Mouse (Mus musculus): ENCODE results near the gene Isx. TPM values are rescaled to one million over a fixed set of nuclear protein-coding genes. Genes with fewer than 3 reads are reported as not detected.
A peak's percentile ranks its signal among the peaks of the same experiment; 100 is the strongest.

Gene Isx
- total RNA-seq (2012; rRNA removed) (not detected in 2 replicates), total RNA-seq (2014; rRNA removed) (not detected in 2 replicates), polyA plus RNA-seq (2012; ENCODE audit: insufficient read length, low read depth) (not detected in 2 replicates)

DNA sequence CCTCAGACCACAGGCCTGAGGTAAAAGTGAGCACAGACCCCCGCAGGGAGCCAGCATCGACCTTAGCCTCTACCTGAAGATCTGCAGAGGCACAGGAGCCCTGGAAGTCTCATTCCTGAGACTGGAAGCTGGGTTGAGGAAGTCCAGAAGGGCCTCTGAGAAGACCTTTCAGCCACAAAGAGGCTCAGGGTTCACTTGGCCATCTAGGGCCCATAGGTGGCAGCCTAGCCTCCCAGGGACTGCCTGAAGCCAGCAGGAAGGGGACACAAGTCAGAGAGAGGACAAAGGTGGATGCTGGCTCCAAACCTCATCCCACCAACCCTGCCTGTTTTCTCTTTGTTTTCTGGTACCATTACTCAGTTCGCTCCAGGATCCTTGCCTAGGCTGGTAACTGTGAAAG is at the start of gene Isx:
Gene Isx, plus strand, starts transcription at position 234 of the 400 bp plus-strand sequence.
- dilution Hi-C loops (cut with MboI; ENCODE audit: extremely low pct_ligation_motif_present, extremely low pct_unique_long_range_greater_than_20kb, low sequenced_read_pairs) (no loop called here), in situ Hi-C loops (cut with MboI; ENCODE audit: low pct_ligation_motif_present, low pct_unique_long_range_greater_than_20kb, low sequenced_read_pairs) (no loop called here)
- TF ChIP-seq E2F4 (IDR thresholded peaks at IDR 0.05; ENCODE audit: insufficient replicate concordance, low read depth, low read length) (no peak), CTCF (conservative IDR thresholded peaks at IDR 0.05 in 1 of 2, IDR thresholded peaks at IDR 0.05 in 1 of 2; ENCODE audit: low read depth in 2 of 2, low read length in 2 of 2) (0 out of 4 replicates have a peak, but pooled peaks of 1 of the 2 experiments have one; percentile 6)
- Histone ChIP-seq H3K4me3 (replicated peaks in 1 of 3; ENCODE audit: low read depth in 2 of 3, low read length in 2 of 3, poor library complexity in 1 of 3) (no peak within 1 kb of the TSS), H3K9ac (ENCODE audit: insufficient read depth, low read depth) (no peak within 1 kb of the TSS), H3K4me2 (ENCODE audit: insufficient read depth, low read depth, poor library complexity, severe bottlenecking) (no peak within 1 kb of the TSS), H3K4me1 (ENCODE audit: control insufficient read depth in 1 of 2, insufficient read depth in 2 of 2) (no peaks in the 10 kb centered on the region), H3K79me2 (replicated peaks; ENCODE audit: control insufficient read depth, extremely low read depth, insufficient read depth, poor library complexity, severe bottlenecking) (no peaks in the 10 kb centered on the region), H3K9me3 (replicated peaks; ENCODE audit: low read length) (no peaks in the 10 kb centered on the region), H3K27ac (ENCODE audit: insufficient read depth, low read depth) (no peak within 1 kb of the TSS), H3K36me3 (replicated peaks in 1 of 2; ENCODE audit: control insufficient read depth in 1 of 2, insufficient read depth in 1 of 2, low read length in 1 of 2) (no peaks in the 10 kb centered on the region), H3K27me3 (replicated peaks) (peaks cover 74% of the 10 kb centered on the region)
- no peak for DNase-seq (ENCODE audit: extremely low read depth)

- Histone ChIP-seq H3K79me2 (replicated peaks; ENCODE audit: control insufficient read depth, extremely low read depth, insufficient read depth, poor library complexity, severe bottlenecking) (no peaks in the 10 kb centered on the region), H3K4me3 (replicated peaks in 1 of 3; ENCODE audit: low read depth in 2 of 3, low read length in 2 of 3, poor library complexity in 1 of 3) (no peak overlapping the region), H3K4me2 (ENCODE audit: insufficient read depth, low read depth, poor library complexity, severe bottlenecking) (no peak overlapping the region), H3K9me3 (replicated peaks; ENCODE audit: low read length) (no peaks in the 10 kb centered on the region), H3K27me3 (replicated peaks) (peaks cover 75% of the 10 kb centered on the region), H3K36me3 (replicated peaks in 1 of 2; ENCODE audit: control insufficient read depth in 1 of 2, insufficient read depth in 1 of 2, low read length in 1 of 2) (no peaks in the 10 kb centered on the region), H3K9ac (ENCODE audit: insufficient read depth, low read depth) (no peak overlapping the region), H3K4me1 (ENCODE audit: control insufficient read depth in 1 of 2, insufficient read depth in 2 of 2) (no peaks in the 10 kb centered on the region), H3K27ac (ENCODE audit: insufficient read depth, low read depth) (no peak overlapping the region)
- dilution Hi-C loops (cut with MboI; ENCODE audit: extremely low pct_ligation_motif_present, extremely low pct_unique_long_range_greater_than_20kb, low sequenced_read_pairs), result no loop called here
- TF ChIP-seq E2F4 (IDR thresholded peaks at IDR 0.05; ENCODE audit: insufficient replicate concordance, low read depth, low read length), result no peak
- in situ Hi-C loops (cut with MboI; ENCODE audit: low pct_ligation_motif_present, low pct_unique_long_range_greater_than_20kb, low sequenced_read_pairs), result no loop called here
- no peak for DNase-seq (ENCODE audit: extremely low read depth)
Observed at GRCm38 (mm10) chr8:74827689-74828088, 45.3 kb upstream of the Isx start.

GRCm38 (mm10) chr8:74831322-74831721 is 41.7 kb upstream of the Isx start:
- Histone ChIP-seq H3K27ac (ENCODE audit: insufficient read depth, low read depth) (no peak overlapping the region), H3K4me2 (ENCODE audit: insufficient read depth, low read depth, poor library complexity, severe bottlenecking) (no peak overlapping the region), H3K36me3 (replicated peaks in 1 of 2; ENCODE audit: control insufficient read depth in 1 of 2, insufficient read depth in 1 of 2, low read length in 1 of 2) (no peaks in the 10 kb centered on the region), H3K9ac (ENCODE audit: insufficient read depth, low read depth) (no peak overlapping the region), H3K4me1 (ENCODE audit: control insufficient read depth in 1 of 2, insufficient read depth in 2 of 2) (no peaks in the 10 kb centered on the region), H3K9me3 (replicated peaks; ENCODE audit: low read length) (no peaks in the 10 kb centered on the region), H3K4me3 (replicated peaks in 1 of 3; ENCODE audit: low read depth in 2 of 3, low read length in 2 of 3, poor library complexity in 1 of 3) (no peak overlapping the region), H3K79me2 (replicated peaks; ENCODE audit: control insufficient read depth, extremely low read depth, insufficient read depth, poor library complexity, severe bottlenecking) (no peaks in the 10 kb centered on the region), H3K27me3 (replicated peaks) (peaks cover 63% of the 10 kb centered on the region)
- dilution Hi-C loops (cut with MboI; ENCODE audit: extremely low pct_ligation_motif_present, extremely low pct_unique_long_range_greater_than_20kb, low sequenced_read_pairs), result no loop called here
- no peak for DNase-seq (ENCODE audit: extremely low read depth)
- TF ChIP-seq IRF4 (IDR thresholded peaks at IDR 0.05; ENCODE audit: low read depth, low read length) (no peak), CHD1 (IDR thresholded peaks at IDR 0.05; ENCODE audit: low read depth, low read length) (no peak), UBTF (IDR thresholded peaks at IDR 0.05; ENCODE audit: low read depth, low read length) (no peak), GABPA (IDR thresholded peaks at IDR 0.05; ENCODE audit: insufficient replicate concordance, low read depth, low read length) (no peak), TCF12 (IDR thresholded peaks at IDR 0.05; ENCODE audit: low read depth, low read length) (no peak), MAFK (IDR thresholded peaks at IDR 0.05; ENCODE audit: insufficient replicate concordance, low read length) (no peak), ZNF384 (IDR thresholded peaks at IDR 0.05; ENCODE audit: low read depth, low read length) (no peak), BHLHE40 (IDR thresholded peaks at IDR 0.05; ENCODE audit: low read depth, low read length) (no peak), RCOR1 (conservative IDR thresholded peaks at IDR 0.05; ENCODE audit: low read depth, low read length) (no peak), CHD2 (IDR thresholded peaks at IDR 0.05; ENCODE audit: low read length) (no peak), JUN (IDR thresholded peaks at IDR 0.05; ENCODE audit: insufficient read depth, low read depth, low read length) (no peak), EP300 (IDR thresholded peaks at IDR 0.05; ENCODE audit: low read length) (no peak), ETS1 (conservative IDR thresholded peaks at IDR 0.05; ENCODE audit: low read depth, low read length) (no peak), MAX (IDR thresholded peaks at IDR 0.05; ENCODE audit: low read length) (no peak), HCFC1 (IDR thresholded peaks at IDR 0.05; ENCODE audit: low read depth, low read length) (no peak), ZKSCAN1 (IDR thresholded peaks at IDR 0.05; ENCODE audit: borderline replicate concordance, low read depth, low read length) (no peak), ZMIZ1 (IDR thresholded peaks at IDR 0.05; ENCODE audit: low read depth, low read length) (no peak), PAX5 (IDR thresholded peaks at IDR 0.05; ENCODE audit: low read length) (no peak), RAD21 (IDR thresholded peaks at IDR 0.05; ENCODE audit: low read depth, low read length) (no peak), SMC3 (IDR thresholded peaks at IDR 0.05; ENCODE audit: low read depth, low read length) (no peak)
- in situ Hi-C loops (cut with MboI; ENCODE audit: low pct_ligation_motif_present, low pct_unique_long_range_greater_than_20kb, low sequenced_read_pairs), result no loop called here

All from CH12.LX (cell line).